In the genomic region with DNA sequence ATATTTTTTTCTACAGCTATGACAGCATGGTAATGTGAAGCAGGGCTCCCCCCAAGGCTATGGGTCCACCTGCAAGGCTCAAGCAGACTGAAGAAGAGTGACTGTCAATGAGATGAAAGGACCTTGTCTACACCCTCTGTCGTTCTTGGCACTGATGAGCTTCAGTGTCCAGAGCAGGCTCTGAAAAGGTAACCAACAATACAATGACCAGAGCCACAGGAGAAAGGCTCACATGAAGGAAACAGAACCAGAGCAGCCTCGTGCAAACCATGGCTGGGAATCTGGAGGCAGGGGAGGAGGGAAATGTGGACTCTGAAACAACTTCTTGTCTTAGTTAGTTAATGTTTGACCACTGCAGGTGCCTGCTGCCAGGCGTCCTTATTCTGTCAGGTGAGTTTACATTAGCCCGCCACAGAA, we compare ENCODE assay signal across 15 mouse cellular contexts. TPM values are rescaled to one million over a fixed set of nuclear protein-coding genes. Genes with fewer than 3 reads are reported as not detected.
DNase-seq lines count a peak whose midpoint lies in the region; ATAC-seq lines count a peak whose summit lies in the region.
"Had no signal": no experiment of that assay in that cellular context is flagged by ENCODE, and none has a peak within 500 bp of the region (broad histone marks: within the 10 kb centered on the region; RNA-seq: fewer than 3 reads in every experiment).

No protein-coding gene starts in this region.

- 36% methylated on average over 4 of the region's 4 CpGs for WGBS in intestine, embryonic 16.5 days
- WGBS in liver, embryonic 16.5 days (ENCODE audit: insufficient replicate concordance), result 38% methylated on average over 4 of the region's 4 CpGs

- H3K36me3 ChIP-seq in intestine, embryonic 16.5 days (ENCODE audit: control insufficient read depth, insufficient read depth, low read length), result no peaks in the 10 kb centered on the region
- no peaks in the 10 kb centered on the region for H3K36me3 ChIP-seq in liver, embryonic 16.5 days (ENCODE audit: control insufficient read depth, insufficient read depth)
- H3K36me3 ChIP-seq: forebrain, embryonic 12.5 days; heart, embryonic 12.5 days; hindbrain, embryonic 12.5 days; neural tube, embryonic 15.5 days had no signal

- no peaks in the 10 kb centered on the region for H3K27me3 ChIP-seq in intestine, embryonic 16.5 days (replicated peaks; ENCODE audit: control insufficient read depth, insufficient read depth, low read length)
- H3K27me3 ChIP-seq in liver, embryonic 16.5 days (ENCODE audit: control insufficient read depth, insufficient read depth, low read depth, low read length), result no peaks in the 10 kb centered on the region
- H3K27me3 ChIP-seq: forebrain, embryonic 12.5 days; heart, embryonic 12.5 days; hindbrain, embryonic 12.5 days; neural tube, embryonic 15.5 days had no signal

- H3K4me2 ChIP-seq in intestine, embryonic 16.5 days (ENCODE audit: low read depth, low read length), result no peak overlapping the region
- H3K4me2 ChIP-seq in liver, embryonic 16.5 days (ENCODE audit: low read depth, low read length), result no peak overlapping the region; the same call in 1 of the 2 replicates
- H3K4me2 ChIP-seq: forebrain, embryonic 12.5 days; heart, embryonic 12.5 days; hindbrain, embryonic 12.5 days; neural tube, embryonic 15.5 days had no signal

- DNase-seq in kidney, postnatal 10 days, result peak; percentile 60
- no peak for DNase-seq in MN1 (ENCODE audit: low spot score)
- DNase-seq in layer of hippocampus, adult 8-10 months (ENCODE audit: low spot score in 2 of 2), result no peak
- DNase-seq: cerebellum, postnatal 10 days; thymus, postnatal 36 days had no signal

- no peak overlapping the region for H3K9ac ChIP-seq in intestine, embryonic 16.5 days (ENCODE audit: low read depth, low read length)
- H3K9ac ChIP-seq in liver, embryonic 16.5 days (ENCODE audit: low read depth, low read length), result no peak overlapping the region
- H3K9ac ChIP-seq: forebrain, embryonic 12.5 days; heart, embryonic 12.5 days; hindbrain, embryonic 12.5 days; neural tube, embryonic 15.5 days had no signal

- H3K27ac ChIP-seq in brown adipose tissue, adult 24 weeks (replicated peaks; ENCODE audit: low read depth, low read length), result 0 out of 2 replicates have a peak overlapping the region, but pooled peaks have one; percentile 14
- H3K27ac ChIP-seq in intestine, embryonic 16.5 days (ENCODE audit: low read length), result peak overlapping the region; percentile 75
- H3K27ac ChIP-seq in liver, embryonic 16.5 days (ENCODE audit: low read length), result peak overlapping the region; percentile 55
- H3K27ac ChIP-seq: forebrain, embryonic 12.5 days; hindbrain, embryonic 12.5 days; macrophage; neural tube, embryonic 15.5 days had no signal

- H3K9me3 ChIP-seq in intestine, embryonic 16.5 days (ENCODE audit: control insufficient read depth, low read length), result no peaks in the 10 kb centered on the region
- no peaks in the 10 kb centered on the region for H3K9me3 ChIP-seq in liver, embryonic 16.5 days (replicated peaks; ENCODE audit: control insufficient read depth, low read length)
- H3K9me3 ChIP-seq: forebrain, embryonic 12.5 days; heart, embryonic 12.5 days; hindbrain, embryonic 12.5 days; neural tube, embryonic 15.5 days had no signal

- peaks cover 28% of the 10 kb centered on the region for H3K4me1 ChIP-seq in brown adipose tissue, adult 24 weeks (ENCODE audit: control insufficient read depth, insufficient read depth, insufficient read length, low read length)
- peaks cover 16% of the 10 kb centered on the region for H3K4me1 ChIP-seq in intestine, embryonic 16.5 days (ENCODE audit: control insufficient read depth, insufficient read depth, low read length)
- H3K4me1 ChIP-seq in liver, embryonic 16.5 days (ENCODE audit: control insufficient read depth, low read depth, low read length), result no peaks in the 10 kb centered on the region; the same call in 1 of the 2 replicates
- H3K4me1 ChIP-seq: forebrain, embryonic 12.5 days had no signal

- ATAC-seq in intestine, embryonic 16.5 days, result peak; percentile 97
- peak; percentile 70 for ATAC-seq in liver, embryonic 16.5 days (ENCODE audit: low read depth)
- ATAC-seq in erythroid progenitor cell, adult 5-6 weeks (replicated peaks; ENCODE audit: low FRiP score, poor library complexity, severe bottlenecking), result no peak
- no peak for ATAC-seq in megakaryocyte-erythroid progenitor cell, adult 5-6 weeks (replicated peaks; ENCODE audit: low FRiP score, low TSS enrichment, poor library complexity, severe bottlenecking)

- H3K4me3 ChIP-seq in brown adipose tissue, adult 24 weeks (ENCODE audit: insufficient read depth, low read depth, low read length), result no peak overlapping the region
- no peak overlapping the region for H3K4me3 ChIP-seq in intestine, embryonic 16.5 days (ENCODE audit: low read length)
- no peak overlapping the region for H3K4me3 ChIP-seq in liver, embryonic 16.5 days (ENCODE audit: low read depth, low read length)
- H3K4me3 ChIP-seq: forebrain, embryonic 12.5 days; heart, embryonic 12.5 days; hindbrain, embryonic 12.5 days; neural tube, embryonic 15.5 days had no signal

RNA-seq across cellular contexts. Expression of a gene that starts 57.7 kb away (rescaled TPM):
- 6.3 and 7.8 TPM in 2 replicates for polyA plus RNA-seq in brown adipose tissue, adult 24 weeks (2012; ENCODE audit: insufficient read depth, insufficient read length, missing spikeins)
- 9.7 and 10.7 TPM in 2 replicates for polyA plus RNA-seq in intestine, embryonic 16.5 days (2015; fragmentation: Nextera tagmentation; extraction: Ambion mirVana)
- polyA plus RNA-seq in liver, embryonic 16.5 days (2015; fragmentation: Nextera tagmentation; extraction: Ambion mirVana), result 0.98 and 1.4 TPM in 2 replicates
- total RNA-seq in erythroid progenitor cell, adult 5-6 weeks (2015; ENCODE audit: low replicate concordance), result not detected in 2 replicates
- total RNA-seq in erythroid progenitor cell, adult 5-6 weeks (2017; ENCODE audit: low replicate concordance), result 0.26 TPM in 1 of 2 replicates, not detected in the other
- 10 to 100 TPM; 24.2 to 30.2 (median 24.4) TPM for total RNA-seq in layer of hippocampus, adult 8-10 months (2022)
- total RNA-seq in megakaryocyte-erythroid progenitor cell, adult 5-6 weeks (2014; fragmentation: Nextera tagmentation), result not detected in 2 replicates
- 0.19 TPM in 1 of 2 replicates, not detected in the other for total RNA-seq in megakaryocyte-erythroid progenitor cell, adult 5-6 weeks (2017)

Comparison
In these comparisons a context has a peak if more than half of its experiments do, and no peak if none do; other contexts are left out.
1. H3K27ac ChIP-seq: peak in every context shown above with its lines; median percentile 75 in intestine, embryonic 16.5 days; 55 in liver, embryonic 16.5 days; 14 in brown adipose tissue, adult 24 weeks.
2. ATAC-seq: peak in intestine, embryonic 16.5 days (single experiment) and liver, embryonic 16.5 days (single experiment); none in erythroid progenitor cell, adult 5-6 weeks (single experiment) and megakaryocyte-erythroid progenitor cell, adult 5-6 weeks (single experiment).
3. RNA of a gene that starts 57.7 kb away (total RNA-seq): 24.2 to 30.2 TPM in layer of hippocampus, adult 8-10 months; 0.26 TPM in erythroid progenitor cell, adult 5-6 weeks and 0.19 TPM in megakaryocyte-erythroid progenitor cell, adult 5-6 weeks; every median in the first group is over 10 times any median in the second.